Mouse (Mus musculus): ENCODE data around the gene Fndc3b. TPM values are rescaled to one million over a fixed set of nuclear protein-coding genes. Genes with fewer than 3 reads are reported as not detected.

Fndc3b gene
- polyA plus RNA-seq, 1 experiment from 2014 or later, result 4.7 TPM

DNA sequence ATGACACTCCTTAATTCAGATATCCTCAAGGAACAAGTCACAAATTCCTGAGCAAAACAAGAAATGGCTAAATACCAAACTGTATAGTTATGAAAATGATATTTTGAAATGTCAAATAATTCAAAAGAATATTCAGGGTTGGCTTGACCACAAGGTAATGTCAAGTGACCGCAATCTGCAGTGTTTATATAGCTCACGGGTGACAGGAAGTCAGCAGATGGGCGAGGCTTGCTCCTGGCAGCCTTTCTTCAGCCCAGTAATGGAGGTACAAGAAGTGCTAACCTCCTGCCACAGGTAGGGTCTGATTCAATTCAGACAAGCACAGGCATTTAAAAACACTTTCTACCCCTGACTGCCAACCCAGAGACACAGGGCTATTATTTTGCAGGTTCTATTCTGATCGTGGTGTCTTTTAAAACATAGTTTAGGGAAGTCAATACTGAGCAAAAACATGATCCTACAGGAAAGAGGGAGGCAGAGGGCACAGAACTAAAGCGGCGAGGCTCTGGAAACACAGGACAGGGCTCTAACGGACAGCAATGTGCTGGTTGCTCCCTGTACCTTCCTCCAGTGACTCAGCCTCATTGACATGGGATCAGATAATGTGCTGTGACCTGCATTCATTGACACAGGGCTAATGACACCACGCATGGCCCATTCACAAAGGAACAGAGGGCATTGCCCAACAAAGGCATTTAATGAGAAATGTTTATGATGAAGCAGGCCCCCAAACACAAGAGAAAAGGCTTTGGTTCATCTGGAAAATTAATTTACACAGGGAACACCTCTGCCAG, 256.5 kb downstream of the Fndc3b start:
- H3K4me3 ChIP-seq (ENCODE audit: low read depth, low read length), result no peak overlapping the region
- no peak for DNase-seq (ENCODE audit: low spot score)
- no peaks in the 10 kb centered on the region for H3K27me3 ChIP-seq (replicated peaks; ENCODE audit: control insufficient read depth, insufficient read depth, low read length)
- no peak for ATAC-seq
- H3K4me1 ChIP-seq (ENCODE audit: control insufficient read depth, insufficient read depth, low read length), result no peaks in the 10 kb centered on the region
- no peak overlapping the region for H3K9ac ChIP-seq (ENCODE audit: low read length)
- 89% methylated on average over 8 of the region's 8 CpGs for WGBS
- peaks cover 14% of the 10 kb centered on the region; the same call in 1 of the 2 replicates for H3K36me3 ChIP-seq (ENCODE audit: control insufficient read depth, insufficient read depth, low read length)
- H3K27ac ChIP-seq (ENCODE audit: low read depth, low read length), result no peak overlapping the region
- H3K4me2 ChIP-seq (ENCODE audit: low read length), result no peak overlapping the region
- no peaks in the 10 kb centered on the region for H3K9me3 ChIP-seq (replicated peaks; ENCODE audit: control insufficient read depth, low read length)

DNA sequence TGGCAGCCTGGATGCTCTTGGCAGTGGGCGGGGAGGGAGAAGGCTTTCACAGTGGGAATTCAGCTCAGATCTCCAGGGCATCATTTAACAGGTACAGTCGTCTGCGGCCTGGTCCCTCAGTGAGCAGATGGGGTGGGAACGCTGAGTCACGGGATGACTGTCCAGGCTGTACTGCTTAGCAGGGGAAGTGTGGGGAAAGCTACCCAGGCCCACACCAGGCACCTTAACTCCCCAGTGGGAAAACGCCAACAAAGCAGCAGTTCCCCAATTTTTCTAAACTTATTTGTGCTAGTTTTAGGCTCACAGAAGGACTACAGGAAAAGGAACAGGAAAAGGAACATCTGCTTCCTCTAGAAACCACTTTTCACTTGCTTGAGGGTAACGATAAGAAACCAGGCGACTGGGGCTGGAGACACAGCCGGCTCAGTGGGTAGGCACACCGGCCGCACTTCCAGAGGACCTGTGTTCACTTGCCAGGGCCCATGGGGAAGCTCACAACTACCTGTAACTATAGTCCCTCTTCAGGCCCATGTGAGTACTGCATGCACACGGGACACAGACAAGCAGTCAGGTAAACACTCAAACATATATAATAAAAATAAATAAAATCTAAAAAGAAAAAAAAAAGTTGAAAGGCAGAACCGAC, 257.5 kb downstream of the Fndc3b start:
- WGBS, result 89% methylated on average over 13 of the region's 13 CpGs
- no peak overlapping the region for H3K4me2 ChIP-seq (ENCODE audit: low read length)

GRCm38 (mm10) chr3:27449447-27449846, 261.7 kb downstream of the Fndc3b start:
- H3K27me3 ChIP-seq (replicated peaks; ENCODE audit: control insufficient read depth, insufficient read depth, low read length), result no peaks in the 10 kb centered on the region
- DNase-seq (ENCODE audit: low spot score) (no peak), ATAC-seq (no peak)
- no peaks in the 10 kb centered on the region for H3K4me1 ChIP-seq (ENCODE audit: control insufficient read depth, insufficient read depth, low read length)
- H3K9ac ChIP-seq (ENCODE audit: low read length), result no peak overlapping the region
- H3K4me3 ChIP-seq (ENCODE audit: low read depth, low read length), result no peak overlapping the region
- 0 out of 2 replicates have a peak, but pooled peaks cover 6% of the 10 kb centered on the region for H3K36me3 ChIP-seq (ENCODE audit: control insufficient read depth, insufficient read depth, low read length)
- no peaks in the 10 kb centered on the region for H3K9me3 ChIP-seq (replicated peaks; ENCODE audit: control insufficient read depth, low read length)
- no peak overlapping the region for H3K27ac ChIP-seq (ENCODE audit: low read depth, low read length)
- no peak overlapping the region for H3K4me2 ChIP-seq (ENCODE audit: low read length)
- 90% methylated on average over 4 of the region's 4 CpGs for WGBS

More for the DNA sequence above, 257.5 kb downstream of the Fndc3b start:
- H3K27me3 ChIP-seq (replicated peaks; ENCODE audit: control insufficient read depth, insufficient read depth, low read length), result no peaks in the 10 kb centered on the region
- H3K27ac ChIP-seq (ENCODE audit: low read depth, low read length), result no peak overlapping the region
- peaks cover 14% of the 10 kb centered on the region; the same call in 1 of the 2 replicates for H3K36me3 ChIP-seq (ENCODE audit: control insufficient read depth, insufficient read depth, low read length)
- DNase-seq (ENCODE audit: low spot score) (no peak), ATAC-seq (no peak)
- H3K4me1 ChIP-seq (ENCODE audit: control insufficient read depth, insufficient read depth, low read length), result no peaks in the 10 kb centered on the region
- no peaks in the 10 kb centered on the region for H3K9me3 ChIP-seq (replicated peaks; ENCODE audit: control insufficient read depth, low read length)
- no peak overlapping the region for H3K9ac ChIP-seq (ENCODE audit: low read length)
- no peak overlapping the region for H3K4me3 ChIP-seq (ENCODE audit: low read depth, low read length)

DNA sequence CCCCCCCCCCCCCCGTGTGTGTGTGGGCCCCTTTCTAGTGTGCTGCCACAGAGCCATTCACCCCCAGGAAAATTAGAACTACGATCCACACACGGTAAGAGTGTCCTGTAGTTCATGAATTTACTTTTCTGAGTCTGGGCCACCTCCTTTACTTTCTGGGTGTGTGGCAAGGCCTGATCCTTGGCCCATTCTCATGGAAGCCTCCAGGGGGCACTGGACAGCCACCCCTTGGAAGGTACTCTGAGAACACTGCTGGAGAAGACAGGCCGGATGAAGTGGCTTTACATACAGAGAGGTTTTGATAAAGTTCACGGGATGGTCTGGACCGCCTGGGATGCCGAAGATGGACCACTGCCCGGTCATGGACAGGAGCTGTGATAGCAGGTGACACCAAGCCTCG, 262.7 kb downstream of the Fndc3b start:
- Histone ChIP-seq H3K9ac (ENCODE audit: low read length) (no peak overlapping the region), H3K4me3 (ENCODE audit: low read depth, low read length) (no peak overlapping the region), H3K36me3 (ENCODE audit: control insufficient read depth, insufficient read depth, low read length) (0 out of 2 replicates have a peak, but pooled peaks cover 6% of the 10 kb centered on the region), H3K27ac (ENCODE audit: low read depth, low read length) (no peak overlapping the region), H3K27me3 (replicated peaks; ENCODE audit: control insufficient read depth, insufficient read depth, low read length) (no peaks in the 10 kb centered on the region), H3K4me2 (ENCODE audit: low read length) (no peak overlapping the region), H3K9me3 (replicated peaks; ENCODE audit: control insufficient read depth, low read length) (no peaks in the 10 kb centered on the region), H3K4me1 (ENCODE audit: control insufficient read depth, insufficient read depth, low read length) (no peaks in the 10 kb centered on the region)
- 81% methylated on average over 9 of the region's 9 CpGs for WGBS
- no peak for ATAC-seq
- no peak for DNase-seq (ENCODE audit: low spot score)

- no peak for ATAC-seq
- peaks cover 10% of the 10 kb centered on the region for H3K36me3 ChIP-seq (ENCODE audit: control insufficient read depth, insufficient read depth, low read length)
- DNase-seq (ENCODE audit: low spot score), result no peak
- no peak overlapping the region for H3K9ac ChIP-seq (ENCODE audit: low read length)
- no peaks in the 10 kb centered on the region for H3K9me3 ChIP-seq (replicated peaks; ENCODE audit: control insufficient read depth, low read length)
- WGBS, result 85% methylated on average over 16 of the region's 16 CpGs
- no peak overlapping the region for H3K4me2 ChIP-seq (ENCODE audit: low read length)
- H3K4me1 ChIP-seq (ENCODE audit: control insufficient read depth, insufficient read depth, low read length), result no peaks in the 10 kb centered on the region
- H3K27me3 ChIP-seq (replicated peaks; ENCODE audit: control insufficient read depth, insufficient read depth, low read length), result no peaks in the 10 kb centered on the region
- no peak overlapping the region for H3K27ac ChIP-seq (ENCODE audit: low read depth, low read length)
- H3K4me3 ChIP-seq (ENCODE audit: low read depth, low read length), result no peak overlapping the region
These were observed 271.4 kb downstream of the Fndc3b start for GRCm38 (mm10) chr3:27439704-27440103.

- Histone ChIP-seq H3K27me3 (replicated peaks; ENCODE audit: control insufficient read depth, insufficient read depth, low read length) (no peaks in the 10 kb centered on the region), H3K4me2 (ENCODE audit: low read length) (no peak overlapping the region), H3K9me3 (replicated peaks; ENCODE audit: control insufficient read depth, low read length) (no peaks in the 10 kb centered on the region), H3K4me3 (ENCODE audit: low read depth, low read length) (no peak overlapping the region), H3K4me1 (ENCODE audit: control insufficient read depth, insufficient read depth, low read length) (no peaks in the 10 kb centered on the region), H3K9ac (ENCODE audit: low read length) (no peak overlapping the region), H3K27ac (ENCODE audit: low read depth, low read length) (no peak overlapping the region), H3K36me3 (ENCODE audit: control insufficient read depth, insufficient read depth, low read length) (peaks cover 10% of the 10 kb centered on the region)
- no peak for ATAC-seq
- no peak for DNase-seq (ENCODE audit: low spot score)
- WGBS, result 60% methylated on average over 6 of the region's 6 CpGs
These were observed 275.9 kb downstream of the Fndc3b start for GRCm38 (mm10) chr3:27435096-27435620.

GRCm38 (mm10) chr3:27432981-27433380, 278.1 kb downstream of the Fndc3b start:
- no peak overlapping the region for H3K27ac ChIP-seq (ENCODE audit: low read depth, low read length)
- DNase-seq (ENCODE audit: low spot score) (no peak), ATAC-seq (no peak)
- WGBS, result 87% methylated on average over 3 of the region's 3 CpGs
- no peak overlapping the region for H3K4me2 ChIP-seq (ENCODE audit: low read length)
- H3K27me3 ChIP-seq (replicated peaks; ENCODE audit: control insufficient read depth, insufficient read depth, low read length), result no peaks in the 10 kb centered on the region
- no peak overlapping the region for H3K9ac ChIP-seq (ENCODE audit: low read length)
- H3K9me3 ChIP-seq (replicated peaks; ENCODE audit: control insufficient read depth, low read length), result no peaks in the 10 kb centered on the region
- no peaks in the 10 kb centered on the region for H3K4me1 ChIP-seq (ENCODE audit: control insufficient read depth, insufficient read depth, low read length)
- no peak overlapping the region for H3K4me3 ChIP-seq (ENCODE audit: low read depth, low read length)
- peaks cover under 1% of the 10 kb centered on the region for H3K36me3 ChIP-seq (ENCODE audit: control insufficient read depth, insufficient read depth, low read length)

DNA sequence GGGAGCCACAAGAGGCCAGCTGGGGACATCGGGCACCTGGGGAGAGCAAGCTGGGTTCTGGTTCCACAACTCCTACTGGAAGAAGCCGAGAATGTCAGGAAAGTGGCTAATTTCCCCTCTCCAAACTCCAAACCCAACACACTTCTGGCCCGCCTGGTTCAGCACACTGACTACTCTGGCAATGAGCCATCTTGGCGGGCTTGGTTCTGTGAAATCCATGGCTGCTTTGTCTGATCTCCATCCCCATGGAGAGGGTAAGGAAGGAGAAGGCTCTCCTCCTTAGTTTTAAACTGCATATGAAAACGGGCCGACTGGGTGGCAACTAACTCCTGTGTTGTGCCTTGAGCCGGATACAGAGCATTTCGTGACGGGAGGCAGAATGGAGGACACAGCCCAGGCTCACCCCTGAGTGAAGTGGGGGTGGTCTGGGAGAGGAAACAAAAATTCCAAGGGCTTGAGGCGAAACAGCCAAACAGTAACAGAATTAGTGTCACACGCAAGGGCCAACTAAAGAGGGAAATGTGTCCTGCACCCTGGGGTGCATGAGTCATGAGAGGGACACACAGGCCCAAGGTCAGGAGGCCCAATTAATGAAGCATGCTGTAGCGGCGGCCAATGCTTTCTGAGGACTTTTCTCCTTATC, 280.4 kb downstream of the Fndc3b start:
- Histone ChIP-seq H3K27ac (ENCODE audit: low read depth, low read length) (no peak overlapping the region), H3K4me1 (ENCODE audit: control insufficient read depth, insufficient read depth, low read length) (no peaks in the 10 kb centered on the region), H3K9me3 (replicated peaks; ENCODE audit: control insufficient read depth, low read length) (no peaks in the 10 kb centered on the region), H3K27me3 (replicated peaks; ENCODE audit: control insufficient read depth, insufficient read depth, low read length) (no peaks in the 10 kb centered on the region), H3K9ac (ENCODE audit: low read length) (no peak overlapping the region), H3K36me3 (ENCODE audit: control insufficient read depth, insufficient read depth, low read length) (no peaks in the 10 kb centered on the region; the same call in 1 of the 2 replicates), H3K4me2 (ENCODE audit: low read length) (no peak overlapping the region), H3K4me3 (ENCODE audit: low read depth, low read length) (no peak overlapping the region)
- peak; percentile 47 for DNase-seq (ENCODE audit: low spot score)
- 76% methylated on average over 13 of the region's 13 CpGs for WGBS
- 0 out of 2 replicates have a peak, but pooled peaks have one; percentile 46 for ATAC-seq
